In the genomic region with DNA sequence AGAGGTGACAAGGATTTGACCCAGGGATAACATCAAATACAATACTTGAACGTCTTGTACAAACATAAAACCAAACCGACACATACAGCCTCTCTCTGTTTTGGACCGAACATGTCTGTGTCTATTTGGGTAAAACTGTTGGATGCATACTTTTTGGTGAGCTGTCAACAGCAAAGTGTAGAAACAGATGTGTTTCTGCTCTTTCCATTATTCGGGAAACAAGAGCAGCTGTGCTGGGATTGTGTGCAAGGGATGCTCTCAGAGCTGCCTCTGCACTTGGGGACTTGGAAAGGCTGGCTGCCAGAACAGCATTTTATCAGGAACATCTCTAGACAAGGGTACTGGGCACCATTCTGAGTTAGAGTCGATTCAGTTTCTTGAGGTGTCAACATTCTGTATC, we compare ENCODE assay signal across 28 mouse cellular contexts.
DNase-seq lines count a peak whose midpoint lies in the region; ATAC-seq lines count a peak whose summit lies in the region.
"Had no signal": no experiment of that assay in that cellular context is flagged by ENCODE, and none has a peak within 500 bp of the region (broad histone marks: within the 10 kb centered on the region; RNA-seq: fewer than 3 reads in every experiment).

No protein-coding gene starts in this region.

- H3K4me3 ChIP-seq in embryonic facial prominence, embryonic 12.5 days: no peak overlapping the region
- H3K4me3 ChIP-seq in embryonic facial prominence, embryonic 10.5 days: no peak overlapping the region
- no peak overlapping the region for H3K4me3 ChIP-seq in kidney, embryonic 15.5 days (replicated peaks)
- H3K4me3 ChIP-seq in embryonic facial prominence, embryonic 15.5 days (replicated peaks): no peak overlapping the region
- H3K4me3 ChIP-seq: forebrain, embryonic 12.5 days; hindbrain, embryonic 12.5 days; layer of hippocampus, adult 2 months; left cerebral cortex, adult 2 months; megakaryocyte, embryonic 14.5 days; midbrain, embryonic 13.5 days had no signal

- WGBS in embryonic facial prominence, embryonic 12.5 days: 37% methylated on average over 5 of the region's 5 CpGs
- WGBS in embryonic facial prominence, embryonic 10.5 days: 66% methylated on average over 5 of the region's 5 CpGs
- 52% methylated on average over 5 of the region's 5 CpGs for WGBS in kidney, embryonic 15.5 days
- WGBS in embryonic facial prominence, embryonic 15.5 days: 35% methylated on average over 5 of the region's 5 CpGs

- no peaks in the 10 kb centered on the region for H3K9me3 ChIP-seq in embryonic facial prominence, embryonic 12.5 days
- H3K9me3 ChIP-seq in embryonic facial prominence, embryonic 10.5 days: no peaks in the 10 kb centered on the region
- H3K9me3 ChIP-seq in kidney, embryonic 15.5 days (replicated peaks): no peaks in the 10 kb centered on the region
- H3K9me3 ChIP-seq in embryonic facial prominence, embryonic 15.5 days (replicated peaks): no peaks in the 10 kb centered on the region
- H3K9me3 ChIP-seq: forebrain, embryonic 12.5 days; G1E; hindbrain, embryonic 12.5 days; megakaryocyte, embryonic 14.5 days; midbrain, embryonic 13.5 days had no signal

- intact Hi-C loops in left cerebral cortex, postnatal 4 days (cut with DNase I): no loop called here

- no peak for DNase-seq in embryonic facial prominence, embryonic 10.5 days (ENCODE audit: low spot score)
- no peak for DNase-seq in kidney, postnatal 14 days
- DNase-seq in embryo, embryonic 11 days: peak; percentile 28
- no peak for DNase-seq in left cerebral cortex, postnatal 4 days
- no peak for DNase-seq in adrenal gland, adult (ENCODE audit: inconsistent age in 2 of 2, low spot score in 1 of 2)
- DNase-seq: adrenal gland, postnatal 10 days; cerebellum, adult 8-10 months; cerebellum, postnatal 36 days; gastrocnemius, postnatal 10 days; heart, adult 18-20 months; heart, postnatal 36 days; kidney, postnatal 36 days; lung, postnatal 4 days; thymus, adult 2 months; thymus, postnatal 36 days had no signal

- H3K4me2 ChIP-seq in embryonic facial prominence, embryonic 12.5 days (replicated peaks): no peak overlapping the region
- no peak overlapping the region for H3K4me2 ChIP-seq in kidney, embryonic 15.5 days
- H3K4me2 ChIP-seq in embryonic facial prominence, embryonic 15.5 days (replicated peaks): no peak overlapping the region
- H3K4me2 ChIP-seq: forebrain, embryonic 12.5 days; heart, embryonic 11.5 days; hindbrain, embryonic 12.5 days; liver, embryonic 11.5 days; midbrain, embryonic 13.5 days had no signal

- no peaks in the 10 kb centered on the region for H3K36me3 ChIP-seq in embryonic facial prominence, embryonic 12.5 days
- H3K36me3 ChIP-seq in embryonic facial prominence, embryonic 10.5 days (replicated peaks): no peaks in the 10 kb centered on the region
- H3K36me3 ChIP-seq in kidney, embryonic 15.5 days: no peaks in the 10 kb centered on the region
- H3K36me3 ChIP-seq in embryonic facial prominence, embryonic 15.5 days: no peaks in the 10 kb centered on the region
- H3K36me3 ChIP-seq: forebrain, embryonic 12.5 days; G1E; hindbrain, embryonic 12.5 days; midbrain, embryonic 13.5 days had no signal

- no peaks in the 10 kb centered on the region for H3K27me3 ChIP-seq in embryonic facial prominence, embryonic 12.5 days
- H3K27me3 ChIP-seq in embryonic facial prominence, embryonic 10.5 days (replicated peaks; ENCODE audit: low read depth, poor library complexity, severe bottlenecking): no peaks in the 10 kb centered on the region
- no peaks in the 10 kb centered on the region for H3K27me3 ChIP-seq in kidney, embryonic 15.5 days
- H3K27me3 ChIP-seq in embryonic facial prominence, embryonic 15.5 days: no peaks in the 10 kb centered on the region
- H3K27me3 ChIP-seq: forebrain, embryonic 12.5 days; hindbrain, embryonic 12.5 days; megakaryocyte, embryonic 14.5 days; midbrain, embryonic 13.5 days had no signal

- H3K27ac ChIP-seq in embryonic facial prominence, embryonic 12.5 days: peak overlapping the region; percentile 36; the same call in 1 of the 2 replicates
- H3K27ac ChIP-seq in embryonic facial prominence, embryonic 10.5 days (replicated peaks): no peak overlapping the region
- 0 out of 2 replicates have a peak overlapping the region, but pooled peaks have one; percentile 18 for H3K27ac ChIP-seq in kidney, embryonic 15.5 days
- H3K27ac ChIP-seq in embryonic facial prominence, embryonic 15.5 days (replicated peaks): peak overlapping the region; percentile 65
- H3K27ac ChIP-seq: forebrain, embryonic 12.5 days; hindbrain, embryonic 12.5 days; layer of hippocampus, adult 2 months; left cerebral cortex, adult 2 months; midbrain, embryonic 13.5 days had no signal

- ATAC-seq in embryonic facial prominence, embryonic 12.5 days (ENCODE audit: insufficient number of reproducible peaks, insufficient read depth, low FRiP score, low TSS enrichment): no peak
- ATAC-seq in kidney, embryonic 15.5 days (replicated peaks; ENCODE audit: low FRiP score): no peak
- no peak for ATAC-seq in embryonic facial prominence, embryonic 15.5 days (ENCODE audit: insufficient number of reproducible peaks, low FRiP score, low TSS enrichment, low read depth)
- ATAC-seq: intestine, postnatal 0 days; midbrain, embryonic 13.5 days had no signal

- no peak overlapping the region for H3K9ac ChIP-seq in embryonic facial prominence, embryonic 12.5 days
- H3K9ac ChIP-seq in kidney, embryonic 15.5 days: no peak overlapping the region
- no peak overlapping the region for H3K9ac ChIP-seq in embryonic facial prominence, embryonic 15.5 days
- H3K9ac ChIP-seq: forebrain, embryonic 12.5 days; hindbrain, embryonic 12.5 days; midbrain, embryonic 13.5 days had no signal

- H3K4me1 ChIP-seq in embryonic facial prominence, embryonic 12.5 days: peaks cover 4% of the 10 kb centered on the region; the same call in 1 of the 2 replicates
- no peaks in the 10 kb centered on the region for H3K4me1 ChIP-seq in embryonic facial prominence, embryonic 10.5 days
- H3K4me1 ChIP-seq in kidney, embryonic 15.5 days: no peaks in the 10 kb centered on the region; the same call in 1 of the 2 replicates
- H3K4me1 ChIP-seq in embryonic facial prominence, embryonic 15.5 days: no peaks in the 10 kb centered on the region
- H3K4me1 ChIP-seq: forebrain, embryonic 12.5 days; hindbrain, embryonic 12.5 days; megakaryocyte, embryonic 14.5 days; midbrain, embryonic 13.5 days had no signal
